Mouse (Mus musculus): ENCODE measurements around the gene Acin1.

Gene Acin1

GRCm38 (mm10) chr14:54603686-54604085 is 83.0 kb downstream of the Acin1 start:
- no peak for DNase-seq

DNA sequence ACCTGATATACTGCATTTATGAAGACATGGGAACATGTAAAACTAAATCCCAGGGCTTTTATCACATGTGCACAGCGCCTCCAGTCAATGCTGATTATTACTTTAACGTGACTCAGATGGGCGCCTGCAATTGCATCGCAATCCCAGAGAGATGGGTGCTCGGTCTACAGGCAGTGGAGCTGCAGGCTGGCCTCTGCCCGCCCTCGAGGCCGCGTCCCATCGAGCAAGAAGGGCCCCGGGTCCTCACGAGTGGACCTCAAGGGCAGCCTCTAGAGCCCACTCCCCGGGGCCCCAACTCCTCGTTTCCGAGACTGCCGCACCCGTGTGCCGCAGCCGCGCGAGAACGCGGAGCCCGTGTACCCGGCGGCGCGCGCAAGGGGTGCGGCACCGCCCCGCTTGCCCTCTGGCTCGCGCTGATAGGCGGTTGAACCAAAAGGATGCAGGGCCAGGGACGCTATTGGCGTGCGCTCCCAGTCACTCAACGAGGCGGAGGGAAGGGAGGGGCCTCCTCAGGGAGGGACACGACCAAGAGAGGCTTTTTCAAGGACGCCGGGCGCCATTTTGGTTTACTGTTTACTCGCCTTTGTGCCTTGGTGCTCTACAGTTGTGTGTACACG is 83.6 kb downstream of the Acin1 start:
- DNase-seq = peak; percentile 97

DNA sequence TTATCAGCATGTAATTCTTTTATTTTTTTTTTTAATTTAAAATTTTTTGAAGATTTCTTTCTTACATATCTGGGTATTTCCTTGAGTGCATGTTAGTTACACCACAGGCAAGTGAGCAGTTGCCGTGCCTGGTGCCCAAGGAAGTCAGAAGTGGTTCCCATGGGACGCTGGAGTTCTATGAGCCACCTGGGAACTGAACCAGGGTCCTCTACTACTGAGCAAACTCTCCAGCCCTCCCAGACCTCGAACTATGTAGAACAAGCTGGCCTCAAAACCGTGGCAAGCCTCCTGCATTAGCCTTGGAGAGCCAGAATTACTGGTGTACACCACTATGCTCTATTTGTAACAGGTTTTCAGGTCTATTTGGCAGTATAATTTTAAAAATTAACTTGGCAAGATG is 84.1 kb downstream of the Acin1 start:
- no peak for DNase-seq

- DNase-seq = no peak
Observed at GRCm38 (mm10) chr14:54601601-54602000, 85.1 kb downstream of the Acin1 start.

GRCm38 (mm10) chr14:54597084-54597483 is 89.6 kb downstream of the Acin1 start:
- no peak for DNase-seq

DNA sequence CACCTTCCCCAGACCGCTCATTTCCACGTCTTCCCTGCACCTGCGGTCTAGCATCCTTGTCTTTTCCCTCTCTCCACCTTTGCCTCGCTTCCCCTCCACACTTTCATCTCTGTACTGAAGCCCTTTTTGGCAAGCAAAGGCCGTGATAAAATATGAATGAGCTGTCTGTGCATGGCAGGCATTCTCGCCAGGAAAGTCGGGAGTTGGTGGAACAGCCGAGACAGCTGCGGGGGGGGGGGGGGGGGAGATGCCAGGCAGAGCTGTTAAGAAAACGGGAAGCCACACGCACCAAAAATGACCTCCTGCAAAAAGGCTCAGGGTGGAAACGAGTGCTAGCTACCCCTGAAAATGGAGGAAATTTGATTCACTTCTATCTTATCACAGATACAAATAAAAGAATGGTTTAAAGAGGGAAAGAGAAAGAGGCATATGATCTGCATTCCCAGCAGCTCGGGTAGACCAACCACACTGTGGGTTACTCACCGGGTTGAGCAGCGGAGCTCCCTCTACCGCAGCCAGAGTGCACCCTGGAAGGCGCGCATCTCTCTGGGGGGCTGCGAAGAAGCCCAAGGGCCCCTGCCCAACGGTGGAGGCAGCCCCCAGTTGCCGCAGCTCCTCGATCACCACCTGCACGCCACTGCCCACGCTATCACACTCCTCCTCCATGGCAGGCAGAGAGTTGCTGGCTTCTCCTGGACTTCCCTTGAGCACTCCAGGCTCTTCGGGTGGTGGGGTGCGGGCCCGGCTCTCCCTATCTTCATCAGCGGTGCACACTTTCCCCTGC is 91.9 kb downstream of the Acin1 start:
- peak; percentile 69 for DNase-seq

DNA sequence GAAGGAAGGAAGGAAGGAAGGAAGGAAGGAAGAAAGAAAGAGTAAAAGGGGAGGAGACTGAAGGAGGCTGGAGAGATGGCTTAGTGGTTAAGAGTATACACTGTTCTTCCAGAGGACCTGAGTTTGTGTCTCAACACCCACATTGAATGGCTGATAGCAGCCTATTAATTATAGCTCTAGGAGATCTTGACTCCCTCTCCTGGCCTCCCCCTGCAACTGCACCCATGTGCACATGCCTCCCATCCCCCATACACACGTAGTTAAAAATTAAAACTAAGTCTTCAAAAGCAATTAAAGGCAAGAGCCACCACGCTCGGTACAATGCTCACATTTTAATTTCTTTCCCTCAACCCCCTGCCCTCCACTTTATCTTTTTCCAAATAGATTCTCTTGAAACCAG is 92.7 kb downstream of the Acin1 start:
- no peak for DNase-seq

- peak; percentile 71 for DNase-seq
Observed at GRCm38 (mm10) chr14:54592319-54592934, 94.3 kb downstream of the Acin1 start.

Data from right cerebral cortex, adult 18-20 months (tissue).